Mouse (Mus musculus): ENCODE measurements around the gene Vps16. TPM values are rescaled to one million over a fixed set of nuclear protein-coding genes. Genes with fewer than 3 reads are reported as not detected.

Vps16 gene
- polyA plus RNA-seq, 1 experiment = 43.6 TPM

- Histone ChIP-seq H3K4me2 (ENCODE audit: low read depth) (no peak overlapping the region), H3K4me3 (no peak overlapping the region), H3K27me3 (ENCODE audit: control insufficient read depth, insufficient read depth, insufficient read length) (peaks cover 14% of the 10 kb centered on the region), H3K36me3 (ENCODE audit: control insufficient read depth, insufficient read depth) (no peaks in the 10 kb centered on the region), H3ac (ENCODE audit: control insufficient read depth, insufficient read length) (no peak overlapping the region), H3K79me2 (ENCODE audit: control insufficient read depth, insufficient read depth) (no peaks in the 10 kb centered on the region)
- no peak for TF ChIP-seq POLR2AphosphoS2 (IDR thresholded peaks at IDR 0.05; ENCODE audit: insufficient read length, low read depth)
- no peak for TF ChIP-seq MAX (IDR thresholded peaks at IDR 0.05; ENCODE audit: low read depth)
- TF ChIP-seq SRF (IDR thresholded peaks at IDR 0.05; ENCODE audit: control insufficient read depth, insufficient read length, low read depth) = no peak
- no peak for TF ChIP-seq CEBPB (IDR thresholded peaks at IDR 0.05; ENCODE audit: insufficient read depth, poor library complexity, severe bottlenecking)
- TF ChIP-seq MYOG (IDR thresholded peaks at IDR 0.05; ENCODE audit: control insufficient read depth in 1 of 3, insufficient read depth in 1 of 3, insufficient read length in 2 of 3, low read depth in 2 of 3) = no peak
- no peak for TF ChIP-seq POLR2A (IDR thresholded peaks at IDR 0.05; ENCODE audit: insufficient read length, low read depth)
- no peak for TF ChIP-seq TCF12 (IDR thresholded peaks at IDR 0.05; ENCODE audit: insufficient read depth, poor library complexity, severe bottlenecking)
- TF ChIP-seq REST (IDR thresholded peaks at IDR 0.05; ENCODE audit: insufficient read depth, insufficient read length) = no peak
- TF ChIP-seq MYOD1 (IDR thresholded peaks at IDR 0.05; ENCODE audit: control insufficient read depth in 1 of 3, insufficient read length in 2 of 3, low read depth in 2 of 3) = no peak
- TF ChIP-seq E2F4 (IDR thresholded peaks at IDR 0.05; ENCODE audit: insufficient read depth) = no peak
- TF ChIP-seq USF1 (IDR thresholded peaks at IDR 0.05; ENCODE audit: low read depth) = no peak
- no peak for TF ChIP-seq TCF3 (IDR thresholded peaks at IDR 0.05; ENCODE audit: insufficient read length, low read depth)
Observed at GRCm38 (mm10) chr2:130401891-130402290, 22.2 kb upstream of the Vps16 start.

GRCm38 (mm10) chr2:130404939-130405338, 19.2 kb upstream of the Vps16 start, which contains the start of the genes Gm28372 and 1700020A23Rik:
Gm28372 (plus strand) TSS chr2:130405239.
1700020A23Rik (plus strand) TSS chr2:130405259.
- no peaks in the 10 kb centered on the region for H3K27me3 ChIP-seq (ENCODE audit: control insufficient read depth, insufficient read depth, insufficient read length)
- TF ChIP-seq USF1 (IDR thresholded peaks at IDR 0.05; ENCODE audit: low read depth) = no peak
- no peak for TF ChIP-seq MAX (IDR thresholded peaks at IDR 0.05; ENCODE audit: low read depth)
- TF ChIP-seq MYOD1 (IDR thresholded peaks at IDR 0.05; ENCODE audit: control insufficient read depth in 1 of 3, insufficient read length in 2 of 3, low read depth in 2 of 3) = no peak
- no peaks in the 10 kb centered on the region for H3K79me2 ChIP-seq (ENCODE audit: control insufficient read depth, insufficient read depth)
- no peak within 1 kb of the TSS for H3K4me2 ChIP-seq (ENCODE audit: low read depth)
- H3K36me3 ChIP-seq (ENCODE audit: control insufficient read depth, insufficient read depth) = no peaks in the 10 kb centered on the region
- no peak within 1 kb of the TSS for H3ac ChIP-seq (ENCODE audit: control insufficient read depth, insufficient read length)
- H3K4me3 ChIP-seq = no peak within 1 kb of the TSS

- no peak within 1 kb of the TSS for H3ac ChIP-seq (ENCODE audit: control insufficient read depth, insufficient read length)
- no peaks in the 10 kb centered on the region for H3K36me3 ChIP-seq (ENCODE audit: control insufficient read depth, insufficient read depth)
- TF ChIP-seq TCF12 (IDR thresholded peaks at IDR 0.05; ENCODE audit: insufficient read depth, poor library complexity, severe bottlenecking) (no peak), USF1 (IDR thresholded peaks at IDR 0.05; ENCODE audit: low read depth) (no peak), SRF (IDR thresholded peaks at IDR 0.05; ENCODE audit: control insufficient read depth, insufficient read length, low read depth) (no peak), MYOD1 (IDR thresholded peaks at IDR 0.05; ENCODE audit: control insufficient read depth in 1 of 3, insufficient read length in 2 of 3, low read depth in 2 of 3) (no peak), POLR2AphosphoS2 (IDR thresholded peaks at IDR 0.05; ENCODE audit: insufficient read length, low read depth) (no peak), E2F4 (IDR thresholded peaks at IDR 0.05; ENCODE audit: insufficient read depth) (no peak), MYOG (IDR thresholded peaks at IDR 0.05; ENCODE audit: control insufficient read depth in 1 of 3, insufficient read depth in 1 of 3, insufficient read length in 2 of 3, low read depth in 2 of 3) (no peak), MAX (IDR thresholded peaks at IDR 0.05; ENCODE audit: low read depth) (no peak), CEBPB (IDR thresholded peaks at IDR 0.05; ENCODE audit: insufficient read depth, poor library complexity, severe bottlenecking) (no peak), REST (IDR thresholded peaks at IDR 0.05; ENCODE audit: insufficient read depth, insufficient read length) (no peak), TCF3 (IDR thresholded peaks at IDR 0.05; ENCODE audit: insufficient read length, low read depth) (no peak), POLR2A (IDR thresholded peaks at IDR 0.05; ENCODE audit: insufficient read length, low read depth) (no peak)
- no peaks in the 10 kb centered on the region for H3K79me2 ChIP-seq (ENCODE audit: control insufficient read depth, insufficient read depth)
- no peaks in the 10 kb centered on the region for H3K27me3 ChIP-seq (ENCODE audit: control insufficient read depth, insufficient read depth, insufficient read length)
- H3K4me3 ChIP-seq = no peak within 1 kb of the TSS
- no peak within 1 kb of the TSS for H3K4me2 ChIP-seq (ENCODE audit: low read depth)
Observed at GRCm38 (mm10) chr2:130406178-130406577, 18.0 kb upstream of the Vps16 start, which contains the start of gene Tmem239. Tmem239 (plus strand) TSS chr2:130406478.

- H3K4me3 ChIP-seq = no peak overlapping the region
- no peaks in the 10 kb centered on the region for H3K36me3 ChIP-seq (ENCODE audit: control insufficient read depth, insufficient read depth)
- no peaks in the 10 kb centered on the region for H3K27me3 ChIP-seq (ENCODE audit: control insufficient read depth, insufficient read depth, insufficient read length)
- TF ChIP-seq E2F4 (IDR thresholded peaks at IDR 0.05; ENCODE audit: insufficient read depth) (no peak), MYOG (IDR thresholded peaks at IDR 0.05; ENCODE audit: control insufficient read depth in 1 of 3, insufficient read depth in 1 of 3, insufficient read length in 2 of 3, low read depth in 2 of 3) (no peak), USF1 (IDR thresholded peaks at IDR 0.05; ENCODE audit: low read depth) (no peak), SRF (IDR thresholded peaks at IDR 0.05; ENCODE audit: control insufficient read depth, insufficient read length, low read depth) (no peak), TCF12 (IDR thresholded peaks at IDR 0.05; ENCODE audit: insufficient read depth, poor library complexity, severe bottlenecking) (no peak), REST (IDR thresholded peaks at IDR 0.05; ENCODE audit: insufficient read depth, insufficient read length) (no peak), CEBPB (IDR thresholded peaks at IDR 0.05; ENCODE audit: insufficient read depth, poor library complexity, severe bottlenecking) (no peak), POLR2AphosphoS2 (IDR thresholded peaks at IDR 0.05; ENCODE audit: insufficient read length, low read depth) (no peak), MYOD1 (IDR thresholded peaks at IDR 0.05; ENCODE audit: control insufficient read depth in 1 of 3, insufficient read length in 2 of 3, low read depth in 2 of 3) (no peak), POLR2A (IDR thresholded peaks at IDR 0.05; ENCODE audit: insufficient read length, low read depth) (no peak), TCF3 (IDR thresholded peaks at IDR 0.05; ENCODE audit: insufficient read length, low read depth) (no peak), MAX (IDR thresholded peaks at IDR 0.05; ENCODE audit: low read depth) (no peak)
- no peak overlapping the region for H3ac ChIP-seq (ENCODE audit: control insufficient read depth, insufficient read length)
- H3K4me2 ChIP-seq (ENCODE audit: low read depth) = no peak overlapping the region
- H3K79me2 ChIP-seq (ENCODE audit: control insufficient read depth, insufficient read depth) = no peaks in the 10 kb centered on the region
Observed at GRCm38 (mm10) chr2:130408194-130408593, 15.9 kb upstream of the Vps16 start.

Measured in myocyte (in vitro differentiated cells).